Mouse (Mus musculus): Measurements from ENCODE around the gene Tnf. TPM values are rescaled to one million over a fixed set of nuclear protein-coding genes. Genes with fewer than 3 reads are reported as not detected.

Tnf gene
- total RNA-seq, 2 experiments from 2014 or later = 8.3 to 19.2 TPM

DNA sequence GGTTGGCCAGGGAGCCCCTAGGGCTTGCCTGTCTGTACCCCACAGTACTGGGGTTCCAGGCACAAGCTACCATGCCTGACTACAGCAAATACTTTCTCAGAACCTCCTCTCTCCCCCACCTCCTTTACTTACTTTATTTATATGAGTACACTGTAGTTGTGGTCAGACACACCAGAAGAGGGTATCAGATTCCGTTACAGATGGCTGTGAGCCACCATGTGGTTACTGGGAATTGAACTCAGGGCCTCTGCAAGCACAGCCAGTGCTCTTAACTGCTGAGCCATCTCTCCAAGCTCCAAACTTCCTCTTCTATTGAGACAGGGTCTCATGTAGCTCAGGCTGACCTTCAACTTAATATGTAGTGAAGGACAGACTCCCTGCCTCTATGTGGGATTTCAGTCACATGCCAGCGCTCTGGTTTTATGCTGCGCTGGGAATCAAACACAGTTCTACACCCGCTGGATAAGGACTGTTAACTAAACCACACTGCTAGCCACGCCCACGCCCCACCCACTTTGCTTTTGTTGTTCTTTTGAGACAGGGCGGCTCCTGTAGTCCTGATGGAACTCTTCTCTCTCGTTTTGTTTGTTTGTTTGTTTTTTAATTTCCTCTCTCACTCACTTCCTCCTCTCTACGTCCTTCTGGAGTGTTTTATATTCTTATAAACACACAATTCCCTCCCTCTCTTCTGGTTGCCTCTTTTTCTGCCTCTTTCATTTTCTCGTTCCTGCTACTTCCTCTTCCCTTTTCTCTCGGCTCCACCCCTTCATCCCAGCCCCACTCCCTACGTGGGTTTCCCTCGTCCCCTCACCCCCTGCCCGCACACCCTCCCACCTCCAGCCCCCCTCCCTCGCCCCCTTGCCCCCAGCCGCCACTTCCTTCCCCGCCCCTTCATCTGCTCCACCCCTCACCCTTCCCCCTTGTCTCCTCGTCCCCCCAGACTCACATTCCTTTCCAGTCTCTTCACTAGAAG lies 15.9 kb downstream of the Tnf start:
- ATAC-seq (replicated peaks; ENCODE audit: low FRiP score, poor library complexity, severe bottlenecking) = no peak

DNA sequence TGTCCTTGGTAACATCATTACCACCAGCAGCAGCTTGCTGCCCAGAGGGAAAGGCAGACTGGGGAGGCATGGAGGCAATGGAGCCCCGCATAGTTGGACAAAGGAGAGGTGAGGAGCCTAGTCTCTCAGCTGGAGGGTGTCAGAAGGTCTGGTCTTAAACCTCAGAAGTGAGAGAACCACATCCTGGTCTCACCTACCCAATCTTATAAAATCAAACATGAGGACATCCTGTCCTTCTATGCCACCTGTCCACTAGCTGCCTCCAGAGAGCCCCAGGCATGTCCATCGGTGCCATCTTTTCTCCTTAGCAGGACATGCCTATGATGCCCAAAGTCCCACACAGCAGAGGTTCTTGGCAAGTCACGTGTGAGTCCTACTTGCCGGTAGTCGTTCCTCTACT lies 21.7 kb downstream of the Tnf start:
- ATAC-seq (replicated peaks; ENCODE audit: low FRiP score, poor library complexity, severe bottlenecking) = no peak

DNA sequence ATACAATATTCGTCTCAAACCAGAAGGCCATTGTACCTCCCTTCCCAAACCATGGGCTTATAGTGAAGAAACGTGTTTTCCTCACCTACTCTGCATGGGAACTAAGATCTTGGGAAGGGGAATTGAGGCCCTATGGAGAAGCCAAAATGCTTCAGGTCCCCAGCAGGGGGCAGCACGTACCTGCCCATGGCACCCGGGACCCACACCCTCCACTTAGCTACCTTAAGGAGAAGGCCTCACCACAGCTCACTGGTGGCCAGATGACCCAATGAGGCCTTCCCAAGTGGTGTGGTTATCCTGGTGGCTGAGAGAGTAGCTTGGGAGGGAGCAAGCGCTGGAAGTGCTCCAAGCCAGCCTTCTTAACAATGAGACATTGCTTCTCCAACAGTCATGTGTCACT lies 23.3 kb downstream of the Tnf start:
- peak; percentile 87 for ATAC-seq (replicated peaks; ENCODE audit: low FRiP score, poor library complexity, severe bottlenecking)

DNA sequence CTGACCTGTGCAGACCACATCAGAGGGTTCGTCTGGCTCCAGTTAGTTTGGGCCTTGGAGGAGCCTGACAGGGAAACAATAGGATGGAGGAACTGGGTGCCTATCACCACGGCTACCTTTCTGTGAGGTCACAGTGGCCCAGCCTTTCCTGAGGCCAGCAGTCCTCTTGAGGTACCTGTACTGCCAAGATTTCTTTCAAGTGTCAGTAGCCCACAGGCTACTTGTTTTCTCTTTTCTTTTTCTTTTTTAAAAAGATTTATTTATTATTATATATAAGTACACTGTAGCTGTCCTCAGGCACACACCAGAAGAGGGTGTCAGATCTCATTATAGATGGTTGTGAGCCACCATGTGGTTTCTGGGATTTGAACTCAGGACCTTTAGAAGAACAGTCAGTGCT lies 25.8 kb downstream of the Tnf start, which contains the start of gene Aif1:
Gene Aif1 (minus strand): TSS at position 101 of the 400 bp plus-strand sequence.
- ATAC-seq (replicated peaks; ENCODE audit: low FRiP score, poor library complexity, severe bottlenecking) = no peak

DNA sequence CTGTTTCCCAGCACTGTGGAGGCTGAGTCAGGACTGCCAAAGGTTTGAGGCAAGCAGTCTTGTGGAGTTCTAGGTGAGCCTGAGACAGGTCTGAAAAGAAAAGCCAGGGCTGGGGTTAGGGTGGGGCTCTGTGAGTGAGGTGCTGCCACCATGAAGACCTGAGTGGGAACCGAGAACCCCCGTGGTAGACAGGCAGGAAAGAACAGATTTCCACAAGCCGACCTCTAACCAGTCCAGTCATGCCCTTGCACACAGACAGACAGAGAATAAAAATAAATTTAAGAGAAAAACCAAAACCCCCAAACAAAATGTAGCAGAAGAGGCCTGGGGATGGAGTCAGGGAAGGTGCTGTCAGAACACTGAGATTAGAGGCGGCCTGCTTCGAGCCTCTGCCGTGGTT lies 26.4 kb downstream of the Tnf start:
- ATAC-seq (replicated peaks; ENCODE audit: low FRiP score, poor library complexity, severe bottlenecking) = no peak

DNA sequence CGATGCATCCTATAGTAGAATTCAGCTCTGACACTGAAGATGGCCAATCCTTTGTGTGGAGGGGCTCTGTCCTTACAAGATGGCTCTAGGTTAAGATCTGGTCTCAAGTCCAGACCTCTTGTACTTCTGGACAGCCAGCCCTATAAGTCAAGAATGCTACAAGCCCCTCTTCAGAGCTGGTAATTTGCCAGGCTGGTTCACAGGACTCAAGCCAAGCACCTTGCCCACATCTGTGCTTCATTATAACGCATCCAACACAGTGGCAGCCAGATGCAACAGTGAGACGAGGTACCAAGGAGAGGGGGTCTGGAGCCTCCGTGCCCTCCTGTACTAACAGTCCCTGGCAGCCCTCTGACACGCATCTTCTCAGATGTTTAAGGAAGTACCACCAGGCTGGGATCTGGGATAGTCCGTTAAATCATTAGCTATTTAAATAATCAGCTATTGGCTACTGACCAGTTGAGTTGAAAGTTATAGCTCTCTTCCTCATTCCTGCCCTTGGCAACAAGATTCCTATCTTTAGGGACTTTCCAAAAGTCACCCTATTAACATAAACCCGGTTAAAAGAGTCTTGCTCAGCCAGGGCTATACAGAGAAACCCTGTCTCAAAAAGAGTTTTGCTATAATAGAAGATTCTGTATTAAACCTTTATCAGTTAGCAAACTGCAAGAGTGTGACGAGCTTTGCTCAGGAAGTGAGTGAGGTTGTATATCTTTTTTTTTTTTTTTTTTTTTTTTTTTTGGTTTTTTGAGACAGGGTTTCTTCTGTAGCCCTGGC lies 27.4 kb downstream of the Tnf start:
- ATAC-seq (replicated peaks; ENCODE audit: low FRiP score, poor library complexity, severe bottlenecking) = no peak

DNA sequence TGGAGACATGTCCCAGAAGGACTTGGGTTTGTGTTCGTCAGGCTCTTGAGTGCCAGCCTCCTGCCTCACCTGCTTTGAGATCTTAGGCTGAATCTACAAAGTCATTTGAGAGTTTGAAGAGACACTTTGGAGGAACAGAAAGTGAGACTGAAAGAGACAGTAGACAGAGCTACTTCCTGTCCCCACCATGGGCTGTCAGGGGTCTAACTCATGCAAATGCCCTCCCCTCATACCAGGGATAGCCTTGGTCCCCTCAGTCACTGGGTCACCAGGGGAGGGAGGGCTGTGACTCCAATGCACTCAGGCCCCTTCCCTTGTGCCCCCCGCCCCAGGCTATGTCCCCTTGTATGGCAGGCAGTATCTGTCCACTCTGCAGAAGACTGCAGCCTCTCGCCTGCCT lies 28.5 kb downstream of the Tnf start:
- ATAC-seq (replicated peaks; ENCODE audit: low FRiP score, poor library complexity, severe bottlenecking) = no peak

DNA sequence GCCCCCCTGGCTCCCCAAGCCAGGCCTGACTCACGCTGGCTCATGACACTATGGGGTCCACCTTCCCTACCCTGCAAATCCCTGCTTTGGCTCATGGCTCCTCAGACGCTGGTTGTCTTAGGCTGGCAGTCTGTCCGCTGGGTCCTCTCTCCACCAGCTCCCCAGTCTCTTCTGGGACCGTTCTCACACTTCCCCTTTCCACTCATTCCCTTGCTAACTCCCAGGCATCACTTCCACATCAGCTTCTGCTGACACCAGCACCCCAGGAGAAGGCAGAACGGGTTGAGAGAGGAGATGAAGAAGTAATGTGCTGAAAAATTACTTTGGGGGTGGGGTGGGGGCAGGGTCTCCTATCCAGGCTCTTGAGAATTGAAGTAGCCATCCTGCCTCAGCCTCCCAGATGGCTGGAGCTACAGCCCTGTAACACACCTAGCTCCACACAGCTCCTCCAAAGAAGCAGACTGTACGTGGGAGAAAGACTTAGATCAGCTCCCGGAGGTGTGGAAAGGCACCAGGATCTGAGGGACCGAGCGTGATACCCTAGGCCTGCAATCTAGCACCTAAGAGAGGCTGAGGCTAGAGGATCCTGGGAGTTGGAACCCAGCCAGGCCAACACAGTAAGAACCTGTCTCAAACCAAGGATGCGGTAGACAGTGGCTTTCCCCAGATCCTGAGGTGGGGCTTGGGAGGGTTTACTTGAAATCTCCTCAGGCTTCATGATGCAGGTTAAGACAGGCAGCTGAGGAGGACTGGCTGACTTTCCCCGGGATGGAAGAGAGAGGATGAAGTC lies 29.2 kb downstream of the Tnf start:
- no peak for ATAC-seq (replicated peaks; ENCODE audit: low FRiP score, poor library complexity, severe bottlenecking)

DNA sequence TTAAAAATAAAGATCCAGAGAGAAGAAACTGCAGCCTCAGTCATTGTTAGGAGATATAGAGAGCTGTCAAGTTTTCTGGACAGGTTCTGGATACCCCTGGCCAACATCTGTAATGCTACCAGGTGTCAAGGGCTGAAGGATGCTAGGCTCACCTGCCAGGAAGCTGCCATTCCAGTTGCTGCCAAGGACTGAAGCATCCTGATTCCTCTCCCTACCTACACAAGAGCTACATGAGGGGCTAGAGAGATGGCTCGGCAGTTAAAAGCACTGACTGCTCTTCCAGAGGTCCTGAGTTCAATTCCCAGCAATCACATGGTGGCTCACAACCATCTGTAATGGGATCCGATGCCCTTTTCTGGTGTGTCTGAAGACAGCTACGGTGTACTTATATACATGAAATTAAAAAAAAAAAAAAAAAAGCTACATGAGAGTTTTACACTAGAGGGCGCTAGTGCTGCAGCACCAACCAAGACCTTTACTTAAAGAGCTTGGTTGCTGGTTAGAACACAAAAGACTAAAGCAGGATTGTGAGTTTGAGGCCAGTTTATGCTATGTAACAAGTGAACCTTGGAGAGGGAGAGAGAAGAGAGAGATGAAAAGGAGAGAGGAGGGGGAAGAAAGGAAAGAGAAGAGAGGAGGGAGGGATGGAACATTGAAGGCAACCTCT lies 33.1 kb downstream of the Tnf start:
- no peak for ATAC-seq (replicated peaks; ENCODE audit: low FRiP score, poor library complexity, severe bottlenecking)

DNA sequence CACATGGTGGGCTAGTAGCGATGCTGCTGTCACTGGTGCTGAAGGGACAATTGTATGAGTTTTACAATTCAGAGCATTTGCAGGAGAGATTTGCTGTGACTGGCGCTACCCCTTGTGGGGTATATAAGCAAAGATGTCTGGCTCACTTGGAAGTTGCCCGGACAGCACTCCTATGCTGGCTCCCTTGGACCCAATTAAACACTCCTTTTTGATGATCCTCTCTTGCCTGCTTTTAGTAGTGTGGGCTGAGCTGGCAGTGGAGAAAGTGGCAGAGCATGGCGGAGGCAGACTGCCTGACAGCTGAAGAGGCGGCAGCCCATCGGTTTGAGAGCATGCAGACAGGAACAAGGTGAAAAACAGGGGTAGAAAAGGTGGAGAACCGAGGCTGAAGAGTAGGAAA lies 34.0 kb downstream of the Tnf start:
- no peak for ATAC-seq (replicated peaks; ENCODE audit: low FRiP score, poor library complexity, severe bottlenecking)

DNA sequence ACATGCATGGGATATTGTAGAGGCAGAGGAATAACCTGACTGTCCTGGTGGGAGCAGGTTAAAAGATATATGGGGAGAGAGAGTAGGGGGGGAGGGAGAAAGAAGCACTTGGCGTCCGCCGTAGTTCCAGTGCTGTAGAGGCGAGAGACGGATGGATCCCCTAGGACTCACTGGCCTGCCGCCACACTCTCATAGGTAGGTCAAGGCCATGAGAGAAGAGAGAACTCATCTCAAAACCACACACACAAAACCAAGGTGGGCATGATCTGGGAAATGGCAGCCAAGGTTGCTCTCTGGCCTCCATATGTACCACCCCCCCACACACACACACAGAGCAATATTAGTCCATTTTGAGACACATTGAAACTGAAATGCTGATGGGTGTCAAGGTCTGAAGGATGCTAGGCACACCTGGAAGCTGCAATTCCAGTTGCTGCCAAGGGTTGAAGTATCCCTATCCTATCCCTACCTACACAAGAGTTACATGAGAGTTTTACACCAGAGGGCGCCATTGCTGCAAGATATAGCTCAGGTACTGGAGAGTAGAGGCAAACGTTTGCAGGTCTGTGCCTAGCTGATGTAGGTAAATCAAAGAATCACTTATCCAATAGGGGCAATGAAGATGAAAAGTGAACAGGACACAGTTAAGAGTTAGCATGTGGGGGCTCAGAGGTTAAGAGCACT lies 35.3 kb downstream of the Tnf start:
- no peak for ATAC-seq (replicated peaks; ENCODE audit: low FRiP score, poor library complexity, severe bottlenecking)

DNA sequence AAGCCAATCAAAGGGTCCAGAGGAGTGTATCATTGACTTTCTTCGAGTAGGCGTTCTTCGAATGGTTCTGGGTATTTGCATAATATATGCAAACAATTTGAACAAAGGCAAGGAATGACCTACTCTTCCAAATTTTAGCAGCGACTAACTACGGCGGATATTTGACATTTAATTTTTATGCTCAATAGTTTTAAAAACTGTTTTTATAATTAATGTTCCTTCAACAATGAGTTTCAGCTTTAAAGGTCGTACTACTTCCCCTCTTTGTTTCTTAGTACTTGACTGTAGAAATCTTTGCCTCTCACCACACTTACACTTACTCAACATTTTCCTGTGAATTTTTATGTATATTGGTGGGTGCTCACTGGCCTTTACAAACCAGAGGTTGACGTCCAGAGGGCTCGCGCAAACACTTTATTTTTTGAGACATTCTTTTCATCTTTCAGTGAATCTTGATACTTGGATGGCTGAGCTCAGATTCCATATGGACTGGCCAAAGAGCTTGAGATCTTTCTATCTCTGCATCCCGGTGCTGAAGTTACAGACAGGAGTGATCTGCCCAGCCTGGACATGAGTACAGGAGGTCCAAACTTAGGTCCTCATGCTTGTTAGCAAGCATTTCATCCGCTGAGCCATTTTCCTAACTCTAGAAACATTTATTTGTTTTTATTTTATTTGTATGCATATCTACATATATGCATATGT lies 36.2 kb downstream of the Tnf start:
- ATAC-seq (replicated peaks; ENCODE audit: low FRiP score, poor library complexity, severe bottlenecking) = no peak

DNA sequence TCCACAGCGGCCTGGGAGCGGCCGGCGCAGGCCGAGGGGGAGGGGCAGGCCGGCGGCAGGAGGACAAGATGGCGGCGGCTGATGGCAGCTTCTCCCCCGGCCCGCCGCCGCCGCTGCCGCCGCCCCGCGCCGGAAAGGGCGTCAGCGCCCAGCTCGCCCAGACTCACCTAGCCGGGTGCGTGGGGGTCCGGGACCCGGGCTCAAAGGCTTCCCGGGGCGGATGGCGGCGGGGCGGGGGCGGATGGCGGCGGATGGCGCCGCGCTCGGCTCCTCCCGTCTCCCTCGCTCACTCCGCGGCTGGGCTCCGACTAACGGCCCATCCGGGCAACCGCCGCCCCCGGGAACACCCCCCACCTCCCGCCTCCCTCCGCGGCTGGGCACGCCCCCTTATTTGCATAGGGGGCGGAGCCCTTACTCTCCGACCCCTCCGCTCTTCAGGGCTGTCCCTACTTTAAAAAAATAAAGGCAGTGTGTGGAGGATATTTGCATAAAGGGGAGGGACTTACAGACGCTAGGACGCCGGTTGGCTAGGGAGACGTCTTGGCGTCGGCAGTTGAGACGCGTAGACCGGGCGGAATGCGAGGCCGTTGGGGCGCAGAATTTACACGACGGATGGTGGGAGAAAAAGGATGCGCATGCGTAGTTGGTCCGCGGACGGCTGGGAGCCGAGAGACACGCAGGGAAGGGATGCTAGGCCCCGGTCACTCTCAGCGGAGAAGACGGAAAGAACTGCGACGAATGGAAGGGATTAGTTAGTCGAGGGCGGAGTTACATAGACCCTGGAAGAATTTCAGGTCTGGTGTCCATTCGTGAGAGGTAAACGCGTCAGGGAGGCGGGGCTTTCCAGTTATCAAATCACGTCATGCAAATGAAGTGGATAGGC lies 37.0 kb downstream of the Tnf start, which contains the start of gene Prrc2a:
Gene Prrc2a (minus strand): TSS at position 330 of the 883 bp plus-strand sequence.
- ATAC-seq (replicated peaks; ENCODE audit: low FRiP score, poor library complexity, severe bottlenecking) = peak; percentile 89

DNA sequence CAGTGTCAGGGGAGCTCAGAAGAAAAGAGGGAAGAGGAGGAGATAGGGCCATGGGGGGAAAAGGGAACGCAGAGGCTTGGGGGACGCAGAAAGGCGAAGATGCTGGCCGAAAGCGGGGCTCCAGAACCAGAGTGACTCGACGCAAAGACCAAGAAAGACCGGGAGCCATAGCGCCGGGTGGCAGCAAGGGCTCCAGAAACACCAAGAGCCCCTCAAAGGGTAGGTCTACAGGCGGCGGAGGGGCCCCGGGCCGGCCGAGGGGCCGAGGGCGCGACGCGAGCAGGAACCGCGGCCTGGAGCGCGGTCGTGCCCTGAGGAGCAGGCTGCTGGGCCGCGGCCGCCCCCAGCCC lies 37.6 kb downstream of the Tnf start:
- ATAC-seq (replicated peaks; ENCODE audit: low FRiP score, poor library complexity, severe bottlenecking) = no peak

DNA sequence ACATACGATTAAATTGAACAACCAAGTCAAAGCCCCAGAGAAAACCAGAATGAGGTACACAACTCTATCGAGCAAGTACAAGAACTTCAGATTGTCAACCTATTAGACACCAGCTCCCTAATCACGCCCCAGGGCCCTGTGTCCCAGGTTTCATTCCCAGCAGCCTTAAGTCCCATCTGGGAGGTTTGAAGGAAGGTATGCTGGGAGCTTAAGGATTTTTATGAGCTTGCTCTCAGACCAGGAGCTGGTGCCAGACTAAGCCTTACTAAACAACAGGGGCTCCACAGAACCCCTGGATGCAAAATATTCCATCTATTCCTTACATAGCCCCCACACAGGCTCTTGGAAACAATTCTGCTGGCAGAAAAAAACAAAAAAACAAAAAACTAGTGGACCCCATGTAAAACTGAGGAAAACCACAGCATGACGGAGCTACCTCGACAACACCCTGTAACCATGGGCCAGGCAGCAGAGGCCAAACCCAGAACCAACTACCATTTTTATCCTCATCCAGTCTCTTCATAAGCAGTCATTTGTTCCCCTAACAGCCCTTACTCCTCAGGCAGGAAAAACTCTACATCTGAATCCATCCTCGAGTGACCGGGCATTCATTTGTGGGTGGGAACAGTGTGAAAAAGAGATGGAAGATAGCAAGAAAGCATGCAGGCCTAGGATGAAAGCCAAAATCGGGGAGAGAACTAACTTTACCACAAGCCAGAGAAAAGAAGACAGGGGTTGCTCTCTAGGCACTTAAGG lies 38.3 kb downstream of the Tnf start:
- ATAC-seq (replicated peaks; ENCODE audit: low FRiP score, poor library complexity, severe bottlenecking) = no peak

DNA sequence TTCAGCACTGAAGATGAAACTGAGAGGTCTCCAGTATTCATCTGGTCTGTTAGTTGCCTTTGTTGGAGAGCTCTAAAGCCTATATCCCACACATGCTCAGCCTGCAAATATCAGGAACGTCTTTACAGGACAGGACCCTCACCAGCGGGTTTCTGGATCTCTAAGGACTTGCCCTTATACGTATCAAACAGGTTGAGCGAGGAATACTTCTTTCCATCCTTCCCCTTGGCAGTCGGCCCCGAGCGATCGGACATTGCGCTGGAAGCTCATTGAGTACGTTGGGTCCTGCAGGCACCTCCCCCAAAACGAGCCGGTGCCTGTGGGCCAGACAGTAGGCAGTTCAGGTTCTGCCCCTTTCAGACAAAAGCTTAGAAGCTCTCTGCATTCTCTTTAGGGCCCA lies 39.1 kb downstream of the Tnf start:
- ATAC-seq (replicated peaks; ENCODE audit: low FRiP score, poor library complexity, severe bottlenecking) = no peak

DNA sequence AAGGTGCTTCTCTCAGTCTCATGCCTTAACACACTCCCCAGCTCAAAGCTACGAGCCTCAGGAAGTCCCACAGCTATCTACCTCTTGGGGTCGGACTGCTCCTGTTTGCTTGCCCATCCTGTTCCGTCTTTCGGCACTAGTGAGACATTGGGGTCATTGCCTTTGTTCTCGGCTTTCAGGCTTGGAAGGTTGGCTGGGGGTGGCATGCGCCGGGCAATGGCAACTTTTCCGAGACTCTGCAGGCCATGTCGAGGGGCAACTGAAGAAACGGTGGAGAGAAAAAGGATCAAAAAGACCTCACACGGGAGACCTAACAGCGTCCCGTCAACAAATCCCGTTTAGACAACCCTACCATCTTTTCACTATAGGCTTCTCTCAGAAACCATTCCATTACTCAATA lies 39.7 kb downstream of the Tnf start:
- no peak for ATAC-seq (replicated peaks; ENCODE audit: low FRiP score, poor library complexity, severe bottlenecking)

Data from erythroblast, adult 5-6 weeks (primary cell).